Mouse (Mus musculus) lung, embryonic 14.5 days (tissue): ENCODE results near the gene Dap. TPM values are rescaled to one million over a fixed set of nuclear protein-coding genes. Genes with fewer than 3 reads are reported as not detected.

Experiments
- ATAC-seq: fragments of 200-750 bp; cut with Nextera tagmentation; 2 replicates; pipeline ENCODE4 v1.8.0; 2017; ENCODE audit warnings: mild to moderate bottlenecking, moderate TSS enrichment, moderate library complexity; ENCODE audit not compliant: insufficient read depth
- DNase-seq: peaks from one replicate; pipeline ENCODE4 v3.0.0-alpha.2; 2015
- H3K27ac ChIP-seq: fragments of 300-500 bp; sonication (generic); 2 replicates; pipeline ENCODE4 v1.5.1; 2014; ENCODE audit warnings: low read depth, mild to moderate bottlenecking, moderate library complexity
- H3K27me3 ChIP-seq: fragments of 300-500 bp; sonication (generic); 2 replicates; pipeline ENCODE4 v1.6.1; 2014; ENCODE audit warnings: low read length, control low read depth; ENCODE audit not compliant: insufficient read depth
- H3K36me3 ChIP-seq: fragments of 300-500 bp; sonication (generic); 2 replicates; pipeline ENCODE4 v1.6.1; 2014; ENCODE audit warnings: control low read depth; ENCODE audit not compliant: insufficient read depth
- H3K4me1 ChIP-seq: fragments of 300-500 bp; sonication (generic); 2 replicates; pipeline ENCODE4 v1.6.1; 2014; ENCODE audit warnings: antibody characterized with exemption, control low read depth; ENCODE audit not compliant: insufficient read depth
- H3K4me2 ChIP-seq: fragments of 300-500 bp; sonication (generic); 2 replicates; pipeline ENCODE4 v1.6.1; 2014; ENCODE audit warnings: mild to moderate bottlenecking
- H3K4me3 ChIP-seq: fragments of 300-500 bp; sonication (generic); 2 replicates; pipeline ENCODE4 v1.5.1; 2014; ENCODE audit warnings: low read depth, low read length
- H3K9ac ChIP-seq: fragments of 300-500 bp; sonication (generic); 2 replicates; pipeline ENCODE4 v1.6.1; 2014
- H3K9me3 ChIP-seq: fragments of 300-500 bp; sonication (generic); 2 replicates; pipeline ENCODE4 v1.6.1; 2016; ENCODE audit warnings: low read depth, low read length, control low read depth
- CTCF ChIP-seq: IDR thresholded peaks from 2 replicates; pipeline ENCODE4 v1.5.1; 2016; ENCODE audit warnings: antibody characterized with exemption, low read depth
- WGBS: fragments of 180-500 bp; shearing (Covaris S2); extraction: QIAGEN DNeasy Blood & Tissue Kit; methylation state at CpG from one replicate; pipeline ENCODE4 v1.1.7; 2014; 5-methylcytosine and 5-hydroxymethylcytosine counted together
- polyA plus RNA-seq: library from polyadenylated mRNA; unstranded; fragments of >200 nt; fragmentation: Nextera tagmentation; extraction: Ambion mirVana; gene quantifications from 2 replicates; pipeline ENCODE4 v1.2.1, GENCODE M21; 2014

Dap gene
- polyA plus RNA-seq, 1 experiment from 2014 or later = 97.1 TPM

DNA sequence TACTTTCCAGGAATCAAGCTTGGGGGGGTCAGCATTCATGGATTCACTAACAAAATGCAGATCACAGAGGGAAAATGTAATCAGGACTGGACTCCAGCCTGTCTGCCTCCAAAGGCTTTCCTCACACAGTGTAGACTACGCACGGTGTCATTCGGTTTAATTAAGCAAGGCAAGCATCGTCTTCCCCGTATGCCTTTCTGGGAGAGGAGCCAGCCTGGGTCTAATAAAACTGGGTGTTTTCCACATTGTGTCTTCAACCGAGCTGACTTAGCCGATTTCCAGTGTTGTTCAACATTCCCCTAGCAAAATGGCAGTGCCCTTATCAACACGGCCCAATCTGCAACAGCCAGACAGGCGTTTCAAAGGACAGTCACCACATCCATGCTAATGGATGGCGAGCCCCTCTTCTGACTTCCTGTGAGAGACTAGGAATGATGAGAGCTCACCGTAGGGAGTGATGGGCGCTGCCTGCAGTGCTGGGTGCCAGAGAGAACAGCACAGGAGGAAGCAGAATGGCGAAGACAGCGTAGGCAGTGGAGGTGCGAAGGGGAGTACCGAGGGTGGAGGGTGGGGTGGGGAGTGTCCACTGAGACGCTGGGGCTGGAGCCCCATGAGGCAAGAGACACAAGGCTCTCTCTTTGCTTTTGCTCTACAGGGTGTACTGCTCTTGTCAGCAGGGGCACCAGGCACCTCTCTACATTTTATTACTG lies 61.0 kb downstream of the Dap start:
- no peak for DNase-seq
- no peaks in the 10 kb centered on the region for H3K27me3 ChIP-seq
- H3K4me2 ChIP-seq = no peak overlapping the region
- no peak overlapping the region for H3K9ac ChIP-seq
- no peak overlapping the region for H3K4me3 ChIP-seq
- 70% methylated on average over 17 of the region's 17 CpGs for WGBS
- H3K9me3 ChIP-seq = no peaks in the 10 kb centered on the region
- TF ChIP-seq CTCF = no peak
- H3K36me3 ChIP-seq = no peaks in the 10 kb centered on the region
- H3K4me1 ChIP-seq = no peaks in the 10 kb centered on the region; the same call in 1 of the 2 replicates
- H3K27ac ChIP-seq = no peak overlapping the region
- ATAC-seq = no peak

- no peak for DNase-seq
- no peak for ATAC-seq
- Histone ChIP-seq H3K4me3 (no peak overlapping the region), H3K9ac (no peak overlapping the region), H3K27ac (no peak overlapping the region), H3K4me1 (no peaks in the 10 kb centered on the region; the same call in 1 of the 2 replicates), H3K4me2 (no peak overlapping the region), H3K9me3 (no peaks in the 10 kb centered on the region), H3K36me3 (no peaks in the 10 kb centered on the region), H3K27me3 (no peaks in the 10 kb centered on the region)
- 81% methylated on average over 3 of the region's 3 CpGs for WGBS
- TF ChIP-seq CTCF = no peak
Observed at GRCm38 (mm10) chr15:31285695-31286094, 61.6 kb downstream of the Dap start.

- ATAC-seq (no peak), DNase-seq (no peak)
- Histone ChIP-seq H3K27me3 (peaks cover 17% of the 10 kb centered on the region), H3K9ac (no peak overlapping the region), H3K27ac (no peak overlapping the region), H3K36me3 (no peaks in the 10 kb centered on the region), H3K9me3 (no peaks in the 10 kb centered on the region), H3K4me1 (no peaks in the 10 kb centered on the region), H3K4me2 (no peak overlapping the region), H3K4me3 (no peak overlapping the region)
- WGBS = 13% methylated on average over 3 of the region's 3 CpGs
- TF ChIP-seq CTCF = no peak
Observed at GRCm38 (mm10) chr15:31292627-31293026, 68.5 kb downstream of the Dap start.

- no peak overlapping the region for H3K9ac ChIP-seq
- no peak overlapping the region for H3K27ac ChIP-seq
- no peaks in the 10 kb centered on the region for H3K36me3 ChIP-seq
- H3K4me1 ChIP-seq = no peaks in the 10 kb centered on the region
- no peak overlapping the region for H3K4me3 ChIP-seq
- no peak overlapping the region for H3K4me2 ChIP-seq
- WGBS = 13% methylated on average over 2 of the region's 2 CpGs
- peaks cover 28% of the 10 kb centered on the region for H3K27me3 ChIP-seq
- TF ChIP-seq CTCF = no peak
- no peaks in the 10 kb centered on the region for H3K9me3 ChIP-seq
- DNase-seq (no peak), ATAC-seq (no peak)
Observed at GRCm38 (mm10) chr15:31294311-31294710, 70.2 kb downstream of the Dap start.

DNA sequence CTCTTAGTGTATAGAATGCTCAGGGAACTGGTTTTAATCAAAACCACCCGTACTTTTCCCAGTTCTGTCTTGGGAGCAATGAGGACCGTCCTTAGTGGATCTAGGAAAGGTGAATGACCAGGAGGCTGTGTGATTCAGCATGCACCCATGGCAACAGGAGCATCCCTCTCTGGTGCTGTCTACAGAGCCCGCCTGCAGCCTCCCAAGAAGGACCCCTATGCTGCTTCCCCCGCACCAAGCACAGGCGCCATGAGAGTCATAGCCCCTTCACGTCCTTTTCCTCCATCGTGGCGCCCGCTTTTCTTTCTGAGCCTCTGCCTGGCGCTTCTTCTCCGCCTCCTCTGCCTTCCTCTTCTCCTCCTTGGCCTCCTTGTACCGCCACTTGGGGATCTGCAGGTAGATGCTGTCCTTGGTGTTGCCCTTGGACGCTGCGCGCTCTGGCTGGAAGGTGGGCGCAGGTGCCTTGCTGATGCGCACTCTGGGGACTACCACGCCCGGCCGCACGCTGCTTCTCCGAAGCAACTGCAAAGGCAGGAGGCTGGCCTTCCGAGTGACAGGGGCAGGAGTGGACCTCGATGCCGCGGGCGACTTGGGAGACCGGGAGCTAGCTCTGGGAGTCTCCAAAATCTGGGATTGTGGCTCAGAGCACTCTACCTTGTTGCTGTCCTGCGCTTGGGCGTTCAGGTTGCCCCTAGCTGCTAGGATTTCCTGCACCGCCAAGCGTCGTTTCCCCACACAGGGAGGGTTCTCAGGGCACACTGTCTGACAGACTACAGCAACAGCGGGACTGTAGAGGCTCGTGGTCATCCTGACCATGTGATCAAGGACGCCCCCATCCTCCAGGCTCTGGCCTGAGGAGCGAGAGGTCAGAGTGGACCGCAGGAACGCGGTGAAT lies 73.0 kb downstream of the Dap start:
- no peak overlapping the region for H3K9ac ChIP-seq
- H3K4me1 ChIP-seq = no peaks in the 10 kb centered on the region
- no peaks in the 10 kb centered on the region for H3K36me3 ChIP-seq
- no peaks in the 10 kb centered on the region for H3K9me3 ChIP-seq
- DNase-seq (no peak), ATAC-seq (peak; percentile 29; the same call in 1 of the 2 replicates)
- peaks cover 28% of the 10 kb centered on the region for H3K27me3 ChIP-seq
- peak overlapping the region; percentile 43 for H3K4me2 ChIP-seq
- WGBS = 13% methylated on average over 40 of the region's 40 CpGs
- TF ChIP-seq CTCF = no peak
- no peak overlapping the region for H3K27ac ChIP-seq
- peak overlapping the region; percentile 16; the same call in 1 of the 2 replicates for H3K4me3 ChIP-seq

GRCm38 (mm10) chr15:31297777-31298137 lies 73.6 kb downstream of the Dap start:
- DNase-seq = peak; percentile 30

More at GRCm38 (mm10) chr15:31297777-31298137, 73.6 kb downstream of the Dap start:
- peak; percentile 14; the same call in 1 of the 2 replicates for ATAC-seq
- peak overlapping the region; percentile 16; the same call in 1 of the 2 replicates for H3K4me3 ChIP-seq
- TF ChIP-seq CTCF = no peak
- H3K27ac ChIP-seq = no peak overlapping the region
- peaks cover 28% of the 10 kb centered on the region for H3K27me3 ChIP-seq
- H3K9ac ChIP-seq = no peak overlapping the region
- peak overlapping the region; percentile 43 for H3K4me2 ChIP-seq
- no peaks in the 10 kb centered on the region for H3K4me1 ChIP-seq
- H3K36me3 ChIP-seq = no peaks in the 10 kb centered on the region
- H3K9me3 ChIP-seq = no peaks in the 10 kb centered on the region
- 16% methylated on average over 13 of the region's 13 CpGs for WGBS
